Mouse (Mus musculus) 416B (cell line): ENCODE results near the gene Lrrk2.

Experiments used
- DNase-seq: peaks from one replicate; pipeline ENCODE4 v3.0.0; 2011; ENCODE audit warnings: low read depth

Gene Lrrk2

DNA sequence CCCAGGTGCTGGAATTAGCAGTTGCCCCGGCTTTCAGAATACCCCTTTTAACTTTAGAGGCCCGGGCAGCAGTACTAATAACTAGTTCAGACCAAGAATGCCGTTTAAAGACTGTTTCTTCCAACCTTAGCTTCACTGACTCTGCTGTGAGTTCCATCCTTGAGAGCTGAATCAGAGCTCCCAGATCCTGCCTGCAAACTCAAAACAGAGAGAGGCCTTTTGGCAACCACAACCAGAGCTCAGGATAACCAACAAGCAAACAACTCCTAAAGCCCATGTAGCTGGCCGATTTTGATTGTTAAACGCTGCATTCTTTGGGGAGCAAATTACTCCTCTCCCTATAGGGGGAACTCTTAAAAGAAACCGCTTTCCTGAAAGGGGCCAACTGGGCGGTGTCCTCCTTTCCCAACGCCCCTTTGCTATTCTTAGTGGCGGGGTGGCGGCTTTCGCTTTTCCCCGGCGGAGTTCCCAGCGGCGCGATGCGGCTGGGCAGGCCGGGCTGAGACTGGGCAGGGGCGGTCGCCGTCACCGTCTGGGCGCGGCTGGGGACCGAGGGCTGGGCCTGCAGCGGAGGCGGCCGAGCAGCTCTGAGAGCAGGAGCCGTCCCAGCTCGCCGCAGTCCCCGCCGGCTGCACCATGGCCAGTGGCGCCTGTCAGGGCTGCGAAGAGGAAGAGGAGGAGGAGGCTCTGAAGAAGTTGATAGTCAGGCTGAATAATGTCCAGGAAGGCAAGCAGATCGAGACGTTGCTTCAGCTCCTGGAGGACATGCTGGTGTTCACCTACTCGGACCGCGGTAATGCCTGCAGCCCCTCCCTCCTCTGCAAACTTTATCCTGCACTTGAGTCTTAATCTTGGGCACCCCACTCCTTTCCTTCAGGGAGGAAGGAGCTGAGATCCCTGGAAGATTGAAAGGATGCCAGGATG, at the start of gene Lrrk2:
Gene Lrrk2 (plus strand): TSS at position 531 of the 924 bp plus-strand sequence.
- DNase-seq: no peak

DNA sequence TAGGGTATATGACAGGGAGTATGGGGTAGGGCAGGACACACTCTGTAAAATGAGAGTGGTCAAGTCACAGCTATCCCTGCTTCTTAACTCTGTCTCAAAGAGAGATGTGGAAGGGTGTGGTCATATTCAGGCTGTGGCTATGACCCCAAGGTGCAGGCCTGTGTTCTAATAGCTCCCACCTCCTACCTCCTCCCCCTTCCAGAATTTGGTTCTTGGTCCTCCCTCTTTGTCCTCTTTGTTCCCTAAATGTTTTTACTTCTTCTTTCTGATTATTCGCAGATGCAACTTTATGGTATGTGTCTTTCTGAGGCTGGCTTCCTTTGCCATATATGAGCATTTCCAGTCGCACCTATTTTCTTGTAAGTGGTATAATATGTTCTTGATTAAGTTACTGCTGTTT, 48.5 kb upstream of the Lrrk2 start:
- no peak for DNase-seq

DNA sequence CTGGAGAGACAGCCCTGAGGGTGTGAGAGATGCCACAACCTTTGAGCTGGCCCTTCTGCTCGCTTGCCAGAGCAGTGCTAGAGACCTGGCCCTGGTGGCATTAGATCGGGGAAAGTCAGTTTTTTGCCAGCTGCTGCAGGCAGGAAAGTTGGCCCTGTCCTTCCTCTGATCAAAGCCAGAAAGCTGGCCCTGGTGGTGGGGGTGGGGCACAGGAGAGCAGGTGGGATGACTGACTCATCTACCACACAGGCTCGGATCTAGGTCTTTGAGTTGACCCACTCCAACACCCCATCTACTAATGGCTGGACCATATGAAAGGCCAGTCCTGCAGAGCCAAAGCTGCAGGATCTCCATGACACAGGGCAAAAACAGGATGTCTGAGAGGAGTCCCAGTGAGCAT, 43.8 kb upstream of the Lrrk2 start:
- DNase-seq: no peak

DNA sequence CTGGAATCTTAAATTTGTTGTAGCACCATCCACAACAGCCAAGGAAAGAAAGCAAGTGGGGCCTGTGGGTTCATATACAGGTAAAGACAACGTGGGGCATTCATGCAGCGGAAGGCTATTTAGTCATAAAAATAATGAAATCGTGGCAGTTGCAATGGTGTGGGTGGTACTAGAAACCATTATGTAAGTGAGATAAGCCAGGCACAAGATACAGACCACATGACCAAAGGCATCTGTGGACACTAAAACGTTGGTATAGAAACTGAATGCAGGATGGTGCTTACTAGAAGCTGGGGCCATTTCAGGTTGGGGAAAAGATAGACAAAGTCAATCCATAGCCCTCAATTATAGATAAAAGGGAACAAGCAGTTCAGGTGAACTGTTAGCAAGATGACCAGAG, 40.5 kb upstream of the Lrrk2 start:
- no peak for DNase-seq

DNA sequence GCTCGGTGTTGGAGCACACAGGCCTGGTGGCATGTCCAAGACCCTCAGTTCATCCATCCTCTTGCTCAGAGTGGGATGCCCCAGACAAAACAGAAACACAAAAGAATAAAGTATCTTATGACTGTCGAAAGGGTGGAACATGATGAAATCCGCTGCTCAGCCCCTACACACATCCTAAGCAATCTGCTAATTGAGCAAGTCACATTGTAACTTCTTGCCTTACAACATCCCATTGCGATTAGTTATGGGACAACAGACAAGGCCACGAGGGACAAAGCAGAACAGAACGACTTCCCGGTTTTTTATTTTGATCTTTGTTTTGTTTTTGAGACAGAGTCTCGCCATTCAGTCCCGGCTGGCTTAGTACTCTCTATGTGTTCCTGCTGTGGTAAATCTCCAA, 39.9 kb upstream of the Lrrk2 start:
- DNase-seq: peak; percentile 1

DNA sequence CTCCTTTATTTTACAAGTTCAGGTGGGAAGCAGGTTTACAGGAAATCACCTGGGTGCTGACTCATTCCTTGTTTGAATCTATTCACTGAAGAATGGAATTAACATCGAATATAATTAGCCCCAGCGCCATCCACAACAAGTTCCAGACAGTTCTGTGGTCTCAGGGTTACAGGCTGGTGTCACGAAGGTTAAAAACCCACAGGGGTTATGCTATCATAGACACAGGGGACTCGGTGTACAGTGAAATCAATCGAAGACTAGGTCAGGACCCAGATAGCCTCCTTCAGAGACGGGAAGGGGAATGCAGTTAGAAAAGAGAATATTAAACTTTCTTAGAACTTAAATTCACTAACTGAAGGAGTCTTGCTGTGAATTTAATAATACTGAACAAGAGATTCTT, 39.2 kb upstream of the Lrrk2 start:
- no peak for DNase-seq

GRCm38 (mm10) chr15:91634236-91634635, 38.7 kb upstream of the Lrrk2 start:
- no peak for DNase-seq

- DNase-seq: no peak
These were observed 31.3 kb upstream of the Lrrk2 start for GRCm38 (mm10) chr15:91641631-91642030.

- no peak for DNase-seq
These were observed 30.2 kb upstream of the Lrrk2 start for GRCm38 (mm10) chr15:91642682-91643306.

DNA sequence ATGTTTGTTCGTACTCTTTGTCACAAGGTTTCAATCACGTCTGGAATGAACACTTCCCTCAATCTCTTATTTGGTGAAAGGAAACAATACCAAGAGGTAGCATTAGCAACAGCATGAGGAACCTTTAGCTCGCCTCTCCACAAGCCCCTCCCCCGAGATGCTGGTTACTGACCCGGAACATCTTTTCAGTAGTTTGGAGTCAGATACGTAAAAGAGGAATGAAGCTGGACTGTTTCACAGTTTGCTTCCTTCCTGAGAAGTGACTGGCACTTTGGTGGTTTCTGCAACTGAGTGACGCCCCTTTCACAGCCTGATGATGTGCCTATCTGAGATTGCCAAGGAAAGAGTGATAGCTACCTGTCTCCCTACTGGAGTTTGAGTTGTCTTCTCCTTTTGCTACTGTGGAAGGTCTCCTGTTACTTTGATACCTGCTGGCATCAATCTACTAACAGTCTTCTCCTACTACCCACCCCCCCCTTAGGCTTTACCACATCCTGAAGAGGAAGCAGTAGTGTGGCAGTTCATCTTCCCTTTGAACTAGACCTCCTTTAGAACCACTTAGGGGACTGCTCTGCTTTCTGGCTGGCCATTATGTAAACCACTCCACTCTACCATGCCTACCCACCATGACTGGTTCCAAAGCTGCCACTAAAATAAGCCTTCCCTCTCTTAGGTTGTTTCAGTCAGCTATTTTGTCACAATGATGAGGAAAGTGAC, 29.2 kb upstream of the Lrrk2 start:
- no peak for DNase-seq

DNA sequence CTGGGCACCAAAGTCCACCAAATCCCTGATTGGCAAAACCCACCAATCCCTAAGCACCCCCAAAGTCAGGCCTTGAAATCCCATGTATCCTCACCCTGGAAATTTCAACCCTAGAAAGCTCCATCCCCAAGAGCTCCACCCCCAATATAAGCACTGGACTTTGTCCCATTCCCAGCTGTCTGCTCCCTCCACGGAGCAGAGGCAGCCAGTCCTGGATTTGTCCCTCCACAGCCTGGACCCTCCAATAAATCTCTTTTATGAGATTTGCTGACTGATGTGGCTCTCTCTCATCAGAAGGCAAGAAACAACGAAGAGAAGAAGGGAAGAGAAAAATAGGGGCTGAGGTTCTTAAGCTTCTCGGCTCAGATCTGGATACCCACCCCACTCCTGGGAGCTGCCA, 22.7 kb upstream of the Lrrk2 start:
- no peak for DNase-seq

DNA sequence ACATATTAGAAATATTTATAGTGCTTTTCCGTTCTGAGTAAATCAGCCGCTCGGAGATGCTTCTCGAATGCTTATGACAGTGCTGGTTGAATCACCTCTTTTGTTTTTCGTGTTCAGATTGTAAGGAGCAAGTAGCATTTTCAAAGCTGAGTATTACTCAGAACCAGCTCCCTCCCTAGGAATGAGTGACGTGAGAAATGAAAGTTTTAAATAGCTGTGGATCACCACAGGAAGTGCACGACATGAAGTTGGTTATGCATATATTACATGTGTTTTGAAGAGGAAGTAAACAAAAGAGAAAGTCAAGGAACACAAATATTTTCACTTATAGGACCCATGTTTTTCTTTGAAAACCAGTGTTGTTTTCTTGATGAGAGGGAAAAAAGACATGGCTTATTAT, 21.5 kb upstream of the Lrrk2 start:
- no peak for DNase-seq

DNA sequence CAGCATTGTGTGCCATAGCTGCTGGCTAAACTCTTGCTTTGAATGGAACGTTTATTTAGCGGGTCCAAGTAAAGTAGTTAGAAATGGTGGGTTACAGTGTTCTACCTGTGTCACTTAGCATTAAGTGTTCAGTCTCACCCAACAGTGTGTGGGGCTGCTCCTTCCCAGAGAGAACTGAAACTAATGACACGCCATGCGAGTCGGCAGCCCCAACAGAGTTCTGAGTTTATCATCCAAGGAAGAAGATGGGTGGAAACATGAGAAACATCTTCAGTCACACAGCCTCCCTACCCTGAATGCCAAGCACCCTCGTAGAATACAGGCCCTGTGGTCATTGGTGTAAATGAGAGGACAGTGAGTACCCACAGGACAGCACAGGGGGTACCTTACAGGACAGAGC, 14.7 kb upstream of the Lrrk2 start:
- no peak for DNase-seq

GRCm38 (mm10) chr15:91660277-91661078, 12.5 kb upstream of the Lrrk2 start:
- no peak for DNase-seq

DNA sequence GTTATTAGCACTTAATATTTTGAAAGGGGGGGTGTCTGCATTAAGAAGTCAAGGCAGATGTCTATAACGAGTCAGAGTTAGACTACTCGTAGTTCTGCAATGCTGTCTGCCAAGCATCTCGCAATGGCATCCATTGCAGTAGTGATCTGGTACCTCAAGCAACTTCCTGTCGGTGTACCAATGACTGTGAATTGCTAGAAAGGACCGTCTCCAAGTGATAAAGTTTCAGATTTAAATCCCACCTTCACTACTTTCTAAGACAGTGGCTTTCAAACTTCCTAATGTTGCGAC, 12.0 kb upstream of the Lrrk2 start:
- no peak for DNase-seq

GRCm38 (mm10) chr15:91664586-91665132, 8.3 kb upstream of the Lrrk2 start:
- no peak for DNase-seq

DNA sequence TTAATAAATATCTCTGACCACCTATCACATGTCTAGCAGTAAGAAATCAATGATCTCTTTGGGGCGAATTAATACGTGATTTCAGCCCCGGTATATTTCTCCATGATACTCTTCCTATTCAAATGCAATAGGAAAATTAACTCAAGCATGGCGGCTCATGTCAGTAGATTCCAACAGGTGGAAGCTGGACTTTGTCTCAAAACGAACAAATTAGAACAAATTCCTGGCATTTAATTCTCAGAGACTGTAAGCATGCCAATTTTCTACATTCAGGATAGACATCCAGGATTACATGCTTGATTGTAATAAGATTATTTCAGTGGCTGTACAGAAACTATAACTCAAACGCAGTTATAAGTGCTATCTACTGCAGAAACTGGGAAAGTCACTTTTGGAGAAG, 7.4 kb upstream of the Lrrk2 start:
- DNase-seq: no peak

- no peak for DNase-seq
These were observed 1.8 kb upstream of the Lrrk2 start for GRCm38 (mm10) chr15:91671216-91671615.

DNA sequence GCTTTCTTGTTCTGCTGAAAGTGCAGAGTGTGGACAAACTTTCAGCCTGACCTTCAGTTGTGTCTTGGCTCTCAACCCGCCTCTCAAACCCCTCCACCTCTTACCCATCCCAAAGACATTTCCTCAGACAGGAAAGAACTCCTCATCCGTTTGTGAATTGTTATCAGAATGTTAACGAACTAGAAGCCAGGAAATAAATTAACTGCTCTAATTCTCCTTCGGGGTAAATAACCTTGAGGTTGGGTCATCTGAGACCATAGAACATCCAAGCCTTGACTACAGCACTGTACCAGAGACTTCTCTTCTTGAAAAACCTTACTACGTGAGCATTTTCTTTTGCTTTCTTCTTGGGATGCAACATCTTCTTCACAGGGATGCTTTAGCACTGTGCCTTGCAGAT, 988 bp upstream of the Lrrk2 start:
- DNase-seq: no peak

- DNase-seq: no peak
These were observed 562 bp downstream of the Lrrk2 start for GRCm38 (mm10) chr15:91673569-91673905.

GRCm38 (mm10) chr15:91680116-91680515, 7.1 kb downstream of the Lrrk2 start:
- no peak for DNase-seq

DNA sequence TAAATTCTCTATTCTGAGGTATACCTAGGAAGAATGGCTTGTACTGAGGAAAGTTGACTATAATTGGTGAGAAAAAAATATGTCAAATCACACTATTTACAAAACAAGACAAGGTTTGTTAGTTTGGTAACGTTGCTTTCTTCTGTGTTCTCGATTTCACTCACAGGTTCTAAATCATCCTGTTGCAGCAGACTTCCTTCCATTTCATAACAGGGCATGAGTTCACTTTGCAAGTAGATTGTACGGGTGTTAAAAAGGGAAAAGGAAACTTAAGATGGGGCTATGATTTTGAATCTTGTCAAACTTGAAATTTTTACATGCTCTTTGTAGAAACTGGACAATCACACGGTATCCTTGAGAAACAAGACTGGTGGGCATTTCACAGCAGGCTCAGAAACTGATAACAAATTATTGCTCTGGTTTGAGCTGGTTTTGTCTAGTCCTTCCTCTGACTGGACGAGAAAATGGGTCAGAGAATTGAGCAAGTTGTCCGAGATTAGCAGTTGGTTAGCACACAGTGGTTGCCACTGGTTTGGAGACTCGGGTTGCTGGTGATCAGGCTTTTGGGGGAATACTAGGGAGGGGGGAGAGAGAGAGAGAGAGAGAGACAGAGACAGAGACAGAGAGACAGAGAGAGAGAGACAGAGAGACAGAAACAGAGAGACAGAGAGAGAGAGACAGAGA, 13.0 kb downstream of the Lrrk2 start:
- DNase-seq: no peak
